Mouse (Mus musculus) E14TG2a.4 (cell line): ENCODE measurements at regions not wholly inside any gene's neighbourhood (a gene's known extent, or its start where the extent isn't known, plus 50 kb on each side); places are given as distances from the start of the nearest gene placed in this dataset.
"Not testable (repeated sequence)": the region's sequence is repeated elsewhere in the genome, so short reads cannot be mapped to it uniquely, and the experiment has no call there.

Source experiments
- H3K27me3 ChIP-seq: 2 replicates; pipeline ENCODE4 v1.6.1; 2014; ENCODE audit warnings: low read length, control low read depth; ENCODE audit not compliant: insufficient read depth
- H3K36me3 ChIP-seq: 2 replicates; pipeline ENCODE4 v1.6.1; 2014; ENCODE audit warnings: low read length, control low read depth; ENCODE audit not compliant: insufficient read depth
- H3K4me1 ChIP-seq: replicated peaks from 2 replicates; pipeline ENCODE4 v1.6.1; 2014; ENCODE audit warnings: low read depth, low read length, control low read depth
- H3K4me3 ChIP-seq: replicated peaks from 2 replicates; pipeline ENCODE4 v1.5.1; 2014; ENCODE audit warnings: mild to moderate bottlenecking, low read length
- H3K9me3 ChIP-seq: 2 replicates; pipeline ENCODE4 v1.6.1; 2014; ENCODE audit warnings: low read length, control low read depth
- CTCF ChIP-seq: conservative IDR thresholded peaks from 2 replicates; pipeline ENCODE4 v1.5.1; 2014; ENCODE audit warnings: low read length
- NANOG ChIP-seq: IDR thresholded peaks from 2 replicates; pipeline ENCODE4 v1.6.1; 2014; ENCODE audit warnings: borderline replicate concordance, low read length, mixed read lengths
- POU5F1 ChIP-seq: IDR thresholded peaks from 2 replicates; pipeline ENCODE4 v1.6.1; 2014; ENCODE audit warnings: low read length, borderline replicate concordance

GRCm38 (mm10) chr4:17092132-17092531 lies 2513.1 kb upstream of the Gm12353 start:
- no peaks in the 10 kb centered on the region for H3K36me3 ChIP-seq
- no peak for TF ChIP-seq CTCF
- peak; percentile 98 for TF ChIP-seq NANOG
- peak; percentile 90; the same call in 1 of the 2 replicates for TF ChIP-seq POU5F1
- H3K4me3 ChIP-seq, result no peak overlapping the region
- H3K27me3 ChIP-seq, result no peaks in the 10 kb centered on the region
- no peaks in the 10 kb centered on the region for H3K9me3 ChIP-seq
- H3K4me1 ChIP-seq, result peaks cover 16% of the 10 kb centered on the region

- H3K9me3 ChIP-seq, result peaks cover 22% of the 10 kb centered on the region
- H3K27me3 ChIP-seq, H3K4me1 ChIP-seq, H3K4me3 ChIP-seq, H3K36me3 ChIP-seq: not testable (repeated sequence)
Measured at GRCm38 (mm10) chr4:17107916-17108315, 2497.3 kb upstream of the Gm12353 start.
